Mouse (Mus musculus): ENCODE measurements around the gene Zfp235. TPM values are rescaled to one million over a fixed set of nuclear protein-coding genes. Genes with fewer than 3 reads are reported as not detected.
A peak's percentile ranks its signal among the peaks of the same experiment; 100 is the strongest.

Gene Zfp235
- 2.8 and 3.3 TPM in 2 replicates for polyA plus RNA-seq (2015; fragmentation: Nextera tagmentation; extraction: Ambion mirVana)

- Histone ChIP-seq H3K36me3 (replicated peaks; ENCODE audit: insufficient read depth, low read length) (peaks cover 12% of the 10 kb centered on the region; the same call in 1 of the 2 replicates), H3K4me3 (ENCODE audit: low read depth, low read length) (peak within 1 kb of the TSS; percentile 75), H3K9me3 (ENCODE audit: low read length) (no peaks in the 10 kb centered on the region), H3K27ac (ENCODE audit: low read depth) (no peak within 1 kb of the TSS), H3K9ac (replicated peaks) (peak within 1 kb of the TSS; percentile 84), H3K4me2 (ENCODE audit: low read depth, low read length) (peak within 1 kb of the TSS; percentile 88), H3K4me1 (ENCODE audit: insufficient read depth) (peaks cover 12% of the 10 kb centered on the region), H3K27me3 (ENCODE audit: insufficient read depth, low read length) (no peaks in the 10 kb centered on the region)
- ATAC-seq = peak; percentile 99
- DNase-seq = peak; percentile 87
- 3% methylated on average over 32 of the region's 32 CpGs for WGBS (ENCODE audit: insufficient replicate concordance)
- TF ChIP-seq CTCF (IDR thresholded peaks at IDR 0.05; ENCODE audit: low read depth) = no peak
- no peak for TF ChIP-seq EP300 (IDR thresholded peaks at IDR 0.05; ENCODE audit: low read depth)
Observed at GRCm38 (mm10) chr7:24133996-24134828, at the start of gene Zfp235. Gene Zfp235, plus strand, starts transcription at chr7:24134169.

- no peaks in the 10 kb centered on the region for H3K27me3 ChIP-seq (ENCODE audit: insufficient read depth, low read length)
- no peaks in the 10 kb centered on the region for H3K9me3 ChIP-seq (ENCODE audit: low read length)
- H3K27ac ChIP-seq (ENCODE audit: low read depth) = no peak overlapping the region
- ATAC-seq (no peak), DNase-seq (peak; percentile 0)
- H3K4me3 ChIP-seq (ENCODE audit: low read depth, low read length) = no peak overlapping the region
- H3K9ac ChIP-seq (replicated peaks) = no peak overlapping the region
- 90% methylated on average over 4 of the region's 4 CpGs for WGBS (ENCODE audit: insufficient replicate concordance)
- H3K36me3 ChIP-seq (replicated peaks; ENCODE audit: insufficient read depth, low read length) = peaks cover 8% of the 10 kb centered on the region; the same call in 1 of the 2 replicates
- H3K4me1 ChIP-seq (ENCODE audit: insufficient read depth) = peaks cover 13% of the 10 kb centered on the region
- TF ChIP-seq CTCF (IDR thresholded peaks at IDR 0.05; ENCODE audit: low read depth) (no peak), EP300 (IDR thresholded peaks at IDR 0.05; ENCODE audit: low read depth) (no peak)
- no peak overlapping the region for H3K4me2 ChIP-seq (ENCODE audit: low read depth, low read length)
Observed at GRCm38 (mm10) chr7:24086871-24087270, 47.1 kb upstream of the Zfp235 start.

- ATAC-seq (no peak), DNase-seq (peak; percentile 5)
- H3K27ac ChIP-seq (ENCODE audit: low read depth) = no peak overlapping the region
- H3K4me1 ChIP-seq (ENCODE audit: insufficient read depth) = peaks cover 10% of the 10 kb centered on the region
- H3K9ac ChIP-seq (replicated peaks) = no peak overlapping the region
- H3K27me3 ChIP-seq (ENCODE audit: insufficient read depth, low read length) = no peaks in the 10 kb centered on the region
- H3K4me2 ChIP-seq (ENCODE audit: low read depth, low read length) = no peak overlapping the region
- TF ChIP-seq CTCF (IDR thresholded peaks at IDR 0.05; ENCODE audit: low read depth) = no peak
- TF ChIP-seq EP300 (IDR thresholded peaks at IDR 0.05; ENCODE audit: low read depth) = no peak
- 92% methylated on average over 12 of the region's 12 CpGs for WGBS (ENCODE audit: insufficient replicate concordance)
- no peaks in the 10 kb centered on the region for H3K9me3 ChIP-seq (ENCODE audit: low read length)
- H3K36me3 ChIP-seq (replicated peaks; ENCODE audit: insufficient read depth, low read length) = peaks cover 8% of the 10 kb centered on the region; the same call in 1 of the 2 replicates
- H3K4me3 ChIP-seq (ENCODE audit: low read depth, low read length) = no peak overlapping the region
Observed at GRCm38 (mm10) chr7:24087485-24088125, 46.4 kb upstream of the Zfp235 start.

GRCm38 (mm10) chr7:24104403-24104802 lies 29.6 kb upstream of the Zfp235 start:
- H3K4me1 ChIP-seq (ENCODE audit: insufficient read depth) = no peaks in the 10 kb centered on the region
- no peak for DNase-seq
- H3K4me3 ChIP-seq (ENCODE audit: low read depth, low read length) = no peak overlapping the region
- peaks cover 73% of the 10 kb centered on the region for H3K9me3 ChIP-seq (ENCODE audit: low read length)
- WGBS (ENCODE audit: insufficient replicate concordance) = 91% methylated on average over 9 of the region's 9 CpGs
- TF ChIP-seq EP300 (IDR thresholded peaks at IDR 0.05; ENCODE audit: low read depth) (no peak), CTCF (IDR thresholded peaks at IDR 0.05; ENCODE audit: low read depth) (no peak)
- no peak for ATAC-seq
- H3K27me3 ChIP-seq (ENCODE audit: insufficient read depth, low read length) = no peaks in the 10 kb centered on the region
- no peak overlapping the region for H3K27ac ChIP-seq (ENCODE audit: low read depth)
- no peak overlapping the region for H3K4me2 ChIP-seq (ENCODE audit: low read depth, low read length)
- H3K36me3 ChIP-seq (replicated peaks; ENCODE audit: insufficient read depth, low read length) = peaks cover 76% of the 10 kb centered on the region
- no peak overlapping the region for H3K9ac ChIP-seq (replicated peaks)

- Histone ChIP-seq H3K9ac (replicated peaks) (no peak overlapping the region), H3K4me3 (ENCODE audit: low read depth, low read length) (no peak overlapping the region), H3K4me2 (ENCODE audit: low read depth, low read length) (no peak overlapping the region), H3K27ac (ENCODE audit: low read depth) (no peak overlapping the region), H3K36me3 (replicated peaks; ENCODE audit: insufficient read depth, low read length) (peaks cover 74% of the 10 kb centered on the region), H3K4me1 (ENCODE audit: insufficient read depth) (no peaks in the 10 kb centered on the region), H3K9me3 (ENCODE audit: low read length) (peaks cover 75% of the 10 kb centered on the region), H3K27me3 (ENCODE audit: insufficient read depth, low read length) (no peaks in the 10 kb centered on the region)
- ATAC-seq (no peak), DNase-seq (no peak)
- no peak for TF ChIP-seq EP300 (IDR thresholded peaks at IDR 0.05; ENCODE audit: low read depth)
- no peak for TF ChIP-seq CTCF (IDR thresholded peaks at IDR 0.05; ENCODE audit: low read depth)
- WGBS (ENCODE audit: insufficient replicate concordance) = 91% methylated on average over 18 of the region's 18 CpGs
Observed at GRCm38 (mm10) chr7:24105144-24105703, 28.7 kb upstream of the Zfp235 start.

GRCm38 (mm10) chr7:24110839-24111238 lies 23.1 kb upstream of the Zfp235 start:
- no peak for ATAC-seq
- Histone ChIP-seq H3K27ac (ENCODE audit: low read depth) (no peak overlapping the region), H3K9ac (replicated peaks) (no peak overlapping the region), H3K36me3 (replicated peaks; ENCODE audit: insufficient read depth, low read length) (peaks cover 18% of the 10 kb centered on the region), H3K9me3 (ENCODE audit: low read length) (peaks cover 32% of the 10 kb centered on the region), H3K4me3 (ENCODE audit: low read depth, low read length) (no peak overlapping the region), H3K4me1 (ENCODE audit: insufficient read depth) (peaks cover 4% of the 10 kb centered on the region; the same call in 1 of the 2 replicates), H3K27me3 (ENCODE audit: insufficient read depth, low read length) (no peaks in the 10 kb centered on the region), H3K4me2 (ENCODE audit: low read depth, low read length) (no peak overlapping the region)
- 87% methylated on average over 7 of the region's 7 CpGs for WGBS (ENCODE audit: insufficient replicate concordance)
- no peak for DNase-seq
- TF ChIP-seq EP300 (IDR thresholded peaks at IDR 0.05; ENCODE audit: low read depth) = no peak
- no peak for TF ChIP-seq CTCF (IDR thresholded peaks at IDR 0.05; ENCODE audit: low read depth)
